Mouse (Mus musculus) frontal cortex, adult (tissue): ENCODE results near the gene Edrf1.
"Not testable (repeated sequence)": the region's sequence is repeated elsewhere in the genome, so short reads cannot be mapped to it uniquely, and the experiment has no call there.

ENCODE experiments used
- ATAC-seq: cut with Nextera tagmentation; 2 replicates; pipeline ENCODE4 v1.9.2; 2017; ENCODE audit warnings: mild to moderate bottlenecking, moderate library complexity, mixed read lengths; ENCODE audit not compliant: low TSS enrichment

The Edrf1 gene

DNA sequence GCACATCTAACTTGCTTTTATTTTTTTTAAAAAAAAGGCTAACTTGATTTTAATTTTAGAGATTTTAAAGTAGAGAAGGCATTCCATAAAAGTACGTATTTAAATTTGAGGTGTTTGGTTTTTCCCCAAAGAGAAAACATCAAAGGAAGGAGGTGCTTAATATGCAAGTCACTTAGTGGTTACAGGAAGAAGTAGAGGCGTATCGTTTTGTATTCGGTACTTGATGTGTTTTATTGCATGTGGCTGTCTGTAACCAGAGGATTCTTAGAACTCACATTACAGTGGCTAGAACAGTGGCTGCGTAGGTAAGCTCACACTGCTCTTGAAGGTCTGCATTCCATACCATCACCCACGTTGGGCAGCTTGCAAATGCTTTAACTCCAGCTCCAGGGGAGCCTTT lies 8.4 kb downstream of the Edrf1 start:
- no peak for ATAC-seq

DNA sequence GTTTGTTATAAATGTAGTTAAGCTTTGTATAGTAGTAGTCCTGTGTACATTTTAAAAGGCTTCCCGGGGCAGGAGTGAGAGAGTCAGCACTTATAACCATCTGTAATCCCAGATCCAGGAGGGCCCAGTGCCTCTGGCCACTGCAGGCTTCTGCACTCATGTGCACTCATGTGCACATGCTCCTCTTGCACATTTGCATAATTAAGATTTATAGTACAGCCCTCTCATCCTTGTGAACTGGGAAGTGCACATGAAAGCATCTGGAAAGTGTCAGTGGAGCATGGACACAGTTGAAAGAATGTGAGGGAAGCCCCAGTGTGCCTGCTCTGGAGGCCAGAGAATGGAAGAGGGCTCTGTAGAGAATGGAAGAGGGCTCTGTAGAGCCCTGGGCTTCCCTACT lies 25.1 kb downstream of the Edrf1 start:
- ATAC-seq, result no peak

DNA sequence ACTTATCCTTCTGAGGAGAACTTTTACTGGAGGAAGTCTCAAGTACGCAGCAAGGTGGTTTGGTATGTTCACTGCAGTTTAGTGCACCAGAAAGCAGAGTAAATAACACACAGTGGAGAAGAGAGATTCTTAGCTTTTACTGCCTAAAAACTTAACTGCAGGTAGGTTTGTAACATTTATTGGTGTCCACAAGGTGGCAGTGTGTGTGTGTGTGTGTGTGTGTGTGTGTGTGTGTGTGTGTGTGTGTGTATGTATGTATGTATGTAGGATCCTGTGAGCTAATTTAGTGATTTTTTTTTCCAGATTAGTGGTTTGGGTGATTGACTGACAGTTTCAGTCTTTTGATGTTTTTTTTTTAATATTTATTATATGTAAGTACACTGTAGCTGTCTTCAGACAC lies 31.7 kb downstream of the Edrf1 start:
- ATAC-seq, result no peak

- no peak for ATAC-seq
These were observed 32.6 kb downstream of the Edrf1 start for GRCm38 (mm10) chr7:133669946-133670345.

DNA sequence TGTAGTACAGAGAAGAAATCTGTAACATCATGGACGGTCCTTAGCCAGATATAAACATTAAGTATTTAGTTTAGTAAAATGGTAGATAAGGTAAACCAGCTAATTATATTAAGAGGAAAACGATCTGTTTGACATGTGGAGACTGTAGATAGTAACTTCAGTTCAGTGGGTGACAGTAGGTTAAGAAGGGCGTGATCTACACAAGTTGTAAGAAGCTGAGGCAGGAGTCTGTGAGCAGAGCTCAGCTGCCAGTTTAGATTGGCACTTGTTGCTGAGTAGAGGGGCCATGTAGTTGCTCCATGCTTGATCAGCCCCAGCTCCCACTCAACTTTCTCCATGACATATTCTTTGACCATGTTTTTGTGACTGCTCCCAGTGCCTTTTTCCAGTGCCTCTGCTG lies 33.5 kb downstream of the Edrf1 start:
- no peak for ATAC-seq

GRCm38 (mm10) chr7:133676002-133676401 lies 38.7 kb downstream of the Edrf1 start:
- ATAC-seq, result no peak

DNA sequence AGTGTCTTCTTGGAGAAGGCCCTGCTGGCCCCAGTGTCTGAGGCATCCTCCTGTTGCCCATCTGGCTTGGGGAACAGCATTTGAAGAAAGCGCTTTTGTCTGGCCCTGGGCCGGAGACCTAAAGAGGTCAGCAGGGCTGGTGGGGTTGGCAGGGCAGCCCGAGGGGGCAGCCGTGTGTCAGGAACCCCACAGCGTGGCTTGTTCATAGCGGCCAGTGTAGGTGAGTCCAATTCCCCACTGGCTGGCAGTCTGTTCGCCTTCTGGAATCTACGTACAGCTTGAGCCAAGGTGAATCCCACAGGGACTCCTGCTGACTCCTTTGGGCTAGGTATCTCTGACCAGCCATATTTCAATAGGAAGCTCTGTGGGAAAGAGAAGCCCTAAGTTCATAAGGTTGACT lies 41.4 kb downstream of the Edrf1 start:
- no peak for ATAC-seq

GRCm38 (mm10) chr7:133679439-133679838 lies 42.1 kb downstream of the Edrf1 start:
- ATAC-seq, result no peak

DNA sequence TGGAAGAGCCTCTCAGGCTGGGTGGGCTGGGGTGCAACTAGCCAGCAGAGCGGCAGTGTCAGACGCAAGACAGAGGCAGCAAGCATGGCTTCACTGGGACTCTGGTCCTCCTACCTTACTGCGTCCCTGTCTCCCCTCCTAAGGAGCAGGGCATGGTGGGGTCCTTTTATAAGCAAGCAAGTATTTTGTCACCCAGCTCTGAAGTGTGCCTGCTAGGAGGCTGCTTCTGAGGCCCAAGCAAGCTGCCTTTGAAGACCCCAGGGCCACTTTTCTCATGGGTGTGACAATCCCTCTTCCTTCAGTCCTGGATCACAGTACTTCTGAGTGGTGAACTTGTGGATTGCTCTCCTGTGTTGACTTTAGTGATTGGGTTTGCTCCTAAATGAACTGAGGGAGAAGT lies 42.6 kb downstream of the Edrf1 start, which contains the start of gene Mmp21:
TSS of gene Mmp21 (minus strand) at position 101 of the 400 bp plus-strand sequence.
- no peak for ATAC-seq

DNA sequence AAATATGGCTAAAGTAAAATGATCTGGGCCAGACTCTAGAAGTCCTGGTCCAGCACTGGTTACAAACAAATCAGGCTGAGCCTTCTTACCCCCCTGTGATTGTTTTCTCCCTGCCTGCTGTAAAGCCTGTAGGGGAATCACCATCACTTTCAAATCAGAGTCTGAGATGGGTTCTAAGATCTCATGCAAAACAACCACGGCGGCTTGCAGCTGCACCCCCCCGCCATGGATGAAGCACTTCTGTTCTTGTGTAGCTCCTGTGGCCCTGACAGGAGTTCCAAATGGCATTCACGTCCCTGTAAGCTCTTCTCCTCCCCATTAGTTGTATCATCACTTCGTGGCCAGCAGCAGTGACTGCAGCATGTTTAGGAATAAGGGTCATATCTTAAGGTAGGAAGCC lies 46.3 kb downstream of the Edrf1 start:
- no peak for ATAC-seq

DNA sequence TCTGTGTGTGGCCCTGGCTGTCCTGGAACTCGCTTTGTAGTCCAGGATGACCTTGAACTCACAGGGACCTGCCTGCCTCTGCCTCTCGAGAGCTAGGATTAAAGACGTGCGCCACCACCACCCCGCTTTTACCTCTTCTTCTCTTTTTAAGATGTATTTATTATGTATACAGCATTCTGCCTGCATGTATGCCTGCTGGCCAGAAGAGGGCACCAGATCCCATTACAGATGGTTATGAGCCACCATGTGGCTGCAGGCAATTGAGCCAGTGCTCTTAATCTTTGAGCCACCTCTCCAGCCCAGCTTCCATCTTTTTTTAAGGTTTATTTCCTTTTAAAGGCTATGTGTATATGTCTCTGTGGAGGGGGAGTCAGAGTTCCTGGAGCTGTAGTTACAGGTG lies 46.8 kb downstream of the Edrf1 start:
- ATAC-seq, result no peak

DNA sequence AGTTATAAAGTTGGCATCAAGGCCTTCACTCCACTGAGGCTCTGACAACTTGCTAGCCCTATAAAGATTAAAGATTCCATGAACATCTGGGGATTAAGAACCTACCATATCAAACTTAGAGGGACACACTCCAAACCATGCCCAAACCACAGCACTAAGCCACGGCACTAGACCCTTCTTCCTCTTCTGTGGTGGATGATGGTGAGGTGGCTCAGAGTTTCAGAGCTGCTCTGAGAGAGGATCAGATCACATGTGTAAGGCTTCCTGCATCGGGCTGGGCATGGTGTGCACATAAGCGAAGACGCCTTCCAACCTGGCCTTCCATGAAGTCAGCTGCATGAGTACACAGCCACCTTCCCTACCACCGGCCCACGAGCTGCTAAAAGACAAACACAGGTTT lies 47.4 kb downstream of the Edrf1 start:
- ATAC-seq, result no peak

DNA sequence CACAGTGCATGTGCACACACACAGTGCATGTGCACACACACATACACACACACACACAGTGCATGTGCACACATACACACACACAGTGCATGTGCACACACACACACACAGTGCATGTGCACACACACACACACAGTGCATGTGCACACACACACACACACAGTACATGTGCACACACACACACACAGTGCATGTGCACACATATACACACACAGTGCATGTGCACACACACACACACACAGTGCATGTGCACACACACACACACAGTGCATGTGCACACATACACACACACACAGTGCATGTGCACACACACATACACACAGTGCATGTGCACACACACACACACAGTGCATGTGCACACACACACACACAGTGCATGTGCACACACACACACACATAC lies 48.3 kb downstream of the Edrf1 start:
- not testable (repeated sequence) for ATAC-seq

DNA sequence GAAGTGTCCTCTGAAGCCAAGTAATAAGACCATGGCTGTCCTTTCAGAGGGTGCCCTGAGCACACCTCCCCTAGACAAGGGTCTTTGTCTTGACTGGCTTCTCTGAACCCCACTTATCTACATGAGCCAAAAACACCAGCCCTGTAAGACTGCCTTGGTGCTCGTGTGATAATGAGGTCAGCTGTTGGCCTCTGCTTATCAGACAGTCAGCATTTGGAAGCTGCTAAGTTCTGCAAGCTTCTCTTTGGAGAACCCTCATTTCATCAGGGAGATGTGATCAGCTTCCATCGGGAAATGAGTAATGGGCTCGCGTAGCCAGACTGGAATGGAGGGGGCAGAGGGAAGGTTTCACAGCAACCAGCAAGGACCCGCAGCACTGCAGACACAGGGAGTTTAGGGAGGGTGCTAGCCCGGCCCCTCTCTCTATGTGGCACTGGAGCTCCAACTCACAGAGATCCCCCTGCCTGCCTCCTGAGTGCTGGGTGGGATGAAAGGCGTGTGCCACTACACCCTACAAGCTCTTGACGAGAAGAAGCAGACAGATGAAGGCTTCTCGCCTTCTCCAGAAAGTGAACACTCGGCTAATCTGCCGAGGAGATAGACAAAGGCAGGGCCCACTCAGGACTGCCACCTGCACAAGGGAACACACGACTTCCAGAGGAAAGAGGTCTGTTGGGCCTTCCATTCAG lies 60.8 kb downstream of the Edrf1 start:
- no peak for ATAC-seq

DNA sequence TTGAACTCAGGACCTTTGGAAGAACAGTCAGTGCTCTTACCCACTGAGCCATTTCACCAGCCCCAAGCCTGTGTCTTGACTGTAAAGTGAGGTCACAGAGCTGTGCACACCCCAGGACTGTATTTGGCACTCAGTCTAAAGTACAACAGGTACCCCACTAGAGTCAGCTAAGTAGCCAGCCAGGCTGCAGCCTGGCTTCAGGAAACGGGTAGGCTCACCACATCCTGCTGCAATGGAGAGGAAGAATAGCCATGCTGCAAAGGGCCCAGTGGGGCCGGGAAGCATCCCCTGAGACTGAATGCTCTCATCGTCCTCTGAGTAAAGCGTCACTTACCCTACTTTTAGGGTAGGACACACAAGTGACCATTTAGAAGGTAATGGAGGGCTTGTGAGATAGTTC lies 62.5 kb downstream of the Edrf1 start:
- no peak for ATAC-seq

GRCm38 (mm10) chr7:133701366-133701765 lies 64.0 kb downstream of the Edrf1 start:
- no peak for ATAC-seq

GRCm38 (mm10) chr7:133702333-133702732 lies 65.0 kb downstream of the Edrf1 start:
- no peak for ATAC-seq

GRCm38 (mm10) chr7:133703906-133704305 lies 66.6 kb downstream of the Edrf1 start:
- no peak for ATAC-seq

DNA sequence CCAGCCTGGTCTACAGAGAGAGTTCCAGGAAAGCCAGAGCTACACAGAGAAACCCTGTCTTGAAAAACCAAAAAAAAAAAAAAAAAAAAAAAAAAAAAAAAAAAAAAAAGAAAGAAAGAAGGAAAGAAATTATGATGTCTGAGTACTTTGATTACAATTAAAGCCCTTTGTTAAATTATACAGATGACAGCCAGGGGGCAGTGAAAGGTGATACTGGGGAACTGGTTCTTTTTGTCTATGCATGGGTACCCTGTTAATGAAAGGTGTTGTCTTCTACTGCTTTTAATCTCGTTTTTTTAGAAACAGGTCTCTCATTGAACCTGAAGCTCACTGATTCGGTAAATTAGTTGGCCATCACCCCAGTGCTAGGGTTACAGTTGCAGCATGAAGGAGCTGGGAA lies 70.0 kb downstream of the Edrf1 start:
- ATAC-seq, result no peak

DNA sequence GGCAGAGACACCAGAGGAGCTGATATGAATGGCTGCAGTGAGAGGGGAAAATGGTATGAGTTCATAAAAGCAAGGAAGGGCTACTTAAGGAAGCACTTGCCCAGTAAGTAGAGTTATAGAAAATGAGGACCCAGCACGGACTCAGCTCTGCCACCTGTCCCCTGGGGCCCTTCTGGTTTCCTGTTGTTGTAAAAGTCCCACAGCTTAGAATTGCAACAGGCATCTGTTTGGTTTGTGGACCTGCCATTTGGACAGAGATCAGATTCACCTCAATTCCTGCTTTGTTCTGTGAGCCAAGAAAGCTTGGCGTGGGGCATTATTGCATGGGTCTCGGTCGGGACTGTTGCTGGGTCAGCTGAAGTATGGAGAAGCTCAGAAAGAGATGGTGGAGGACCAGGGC lies 78.0 kb downstream of the Edrf1 start:
- no peak for ATAC-seq

DNA sequence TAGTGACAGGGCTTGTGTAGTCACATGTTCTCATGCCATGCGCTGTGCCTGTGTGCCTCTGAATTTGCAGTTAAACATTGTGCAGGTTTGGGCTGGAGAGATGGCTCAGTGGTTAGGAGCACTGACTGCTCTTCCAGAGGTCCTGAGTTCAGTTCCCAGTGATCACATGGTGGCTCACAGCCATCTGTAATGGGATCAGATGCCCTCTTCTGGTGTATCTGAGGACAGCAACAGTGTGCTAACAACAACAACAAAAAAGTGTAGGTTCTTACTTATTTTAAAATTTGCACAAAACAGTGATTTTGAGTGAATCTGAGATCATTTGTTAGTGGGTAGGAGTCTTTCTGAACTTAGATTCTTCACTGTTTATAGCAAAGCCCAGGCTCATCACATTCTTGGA lies 81.2 kb downstream of the Edrf1 start:
- no peak for ATAC-seq

GRCm38 (mm10) chr7:133720616-133721015 lies 83.3 kb downstream of the Edrf1 start:
- no peak for ATAC-seq
